Mouse (Mus musculus) urinary bladder, postnatal 10 days (tissue): ENCODE results near the gene Pax8.

Experiments
- DNase-seq: peaks from one replicate; pipeline ENCODE4 v3.0.0; 2022; ENCODE audit warnings: low spot score

The Pax8 gene

DNA sequence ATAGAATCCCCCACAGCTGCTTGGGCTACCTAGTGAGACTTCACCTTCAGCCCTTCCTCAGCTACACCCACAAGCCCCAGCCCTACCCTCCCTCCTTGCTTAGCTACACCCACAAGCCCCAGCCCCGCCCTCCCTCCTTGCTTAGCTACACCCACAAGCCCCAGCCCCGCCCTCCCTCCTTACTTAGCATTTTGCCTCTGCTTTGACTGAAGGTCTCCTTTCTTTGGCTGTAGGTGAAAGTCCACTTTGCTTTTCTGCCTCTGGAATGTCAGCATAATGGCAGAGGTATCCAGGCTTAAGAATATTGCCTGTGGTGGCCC, 14.6 kb downstream of the Pax8 start:
- DNase-seq = no peak

DNA sequence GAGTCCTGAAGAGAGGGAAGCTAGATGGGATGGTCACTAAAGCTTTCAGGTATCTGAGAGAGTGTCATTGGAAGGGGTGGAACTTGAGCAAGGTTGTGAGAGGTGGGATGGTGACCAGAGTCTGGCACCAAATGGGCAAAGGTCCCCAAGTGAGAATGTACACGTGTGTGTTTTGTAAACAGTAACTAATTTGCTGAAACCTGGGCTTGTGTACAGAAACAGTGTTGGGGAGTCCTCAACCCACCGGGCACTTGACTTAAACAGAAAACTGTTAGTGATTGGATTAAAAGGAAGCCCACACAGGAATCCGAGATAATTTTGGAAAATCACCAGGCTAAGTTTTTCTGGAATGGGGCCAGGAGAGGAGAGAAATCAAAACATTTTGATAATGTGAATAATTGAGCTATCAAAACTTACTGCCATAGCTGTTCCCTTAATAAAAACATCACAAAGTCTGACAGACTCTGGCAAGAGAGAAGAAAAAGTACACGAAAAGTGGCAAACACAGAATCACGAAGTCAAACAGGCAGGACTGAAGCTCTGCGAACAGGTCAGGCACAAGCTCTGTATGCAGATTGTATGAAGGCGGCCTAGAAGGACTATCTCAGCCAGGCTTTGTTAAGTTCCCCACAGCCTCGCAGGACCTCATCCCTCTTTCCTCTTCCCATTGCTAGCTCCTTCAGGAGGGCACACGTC, 15.1 kb downstream of the Pax8 start:
- no peak for DNase-seq

DNA sequence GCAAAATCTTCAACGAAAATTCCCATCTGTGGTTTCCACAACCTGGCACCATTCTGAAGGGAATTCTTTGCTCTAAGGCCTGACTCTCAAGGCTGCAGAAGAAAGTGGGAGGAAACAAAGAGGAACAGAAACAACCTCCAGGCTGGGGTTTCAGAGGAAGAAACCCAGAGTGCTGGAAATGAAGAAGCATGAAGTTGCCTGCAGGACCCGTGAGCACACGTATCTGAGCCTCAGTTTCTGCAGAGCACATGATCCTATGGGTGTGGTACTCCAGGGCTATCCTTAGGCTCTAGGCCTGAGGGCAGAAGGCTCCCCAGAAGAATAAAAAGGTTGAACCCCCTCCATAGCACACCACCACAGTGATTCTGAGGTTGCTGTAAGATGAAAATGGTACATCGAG, 18.6 kb downstream of the Pax8 start:
- DNase-seq = no peak

DNA sequence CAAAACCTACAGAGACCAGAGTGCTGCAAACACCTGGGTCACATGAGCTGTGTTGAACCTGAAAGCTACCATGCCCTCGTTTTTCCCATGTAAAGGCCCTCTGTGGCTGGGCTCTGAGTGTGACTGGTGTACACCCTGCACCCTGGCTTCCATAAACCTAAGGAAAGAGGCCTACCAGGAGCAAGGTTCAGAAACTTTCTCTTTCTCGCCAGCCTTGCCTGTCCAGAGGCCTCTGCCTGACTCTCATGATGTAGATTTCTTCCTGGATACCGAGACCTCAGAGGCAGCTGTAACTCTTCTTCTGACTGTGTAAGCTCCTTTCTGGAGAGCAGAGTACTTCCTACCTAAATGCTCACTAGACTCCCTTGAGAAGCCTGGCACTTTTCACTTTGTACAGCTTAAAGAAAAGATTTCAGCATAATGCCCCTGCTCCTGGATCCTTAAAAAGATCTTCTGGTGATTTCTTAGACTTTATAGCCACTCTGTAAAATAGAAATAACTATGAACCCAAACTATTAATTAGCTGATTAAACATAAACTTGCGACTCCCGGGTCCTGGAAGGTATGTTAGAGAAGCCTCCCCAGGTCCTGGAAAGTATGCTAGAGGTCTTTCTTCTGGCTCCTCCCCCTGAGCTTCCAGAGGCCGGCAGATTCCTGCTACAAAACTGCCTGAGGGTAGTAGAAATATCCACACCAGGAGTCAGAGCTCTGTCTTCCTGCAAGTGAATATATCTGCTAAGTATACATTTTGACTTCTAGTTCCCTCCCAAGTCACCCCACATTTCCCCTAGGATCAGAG, 20.1 kb downstream of the Pax8 start:
- DNase-seq = no peak

DNA sequence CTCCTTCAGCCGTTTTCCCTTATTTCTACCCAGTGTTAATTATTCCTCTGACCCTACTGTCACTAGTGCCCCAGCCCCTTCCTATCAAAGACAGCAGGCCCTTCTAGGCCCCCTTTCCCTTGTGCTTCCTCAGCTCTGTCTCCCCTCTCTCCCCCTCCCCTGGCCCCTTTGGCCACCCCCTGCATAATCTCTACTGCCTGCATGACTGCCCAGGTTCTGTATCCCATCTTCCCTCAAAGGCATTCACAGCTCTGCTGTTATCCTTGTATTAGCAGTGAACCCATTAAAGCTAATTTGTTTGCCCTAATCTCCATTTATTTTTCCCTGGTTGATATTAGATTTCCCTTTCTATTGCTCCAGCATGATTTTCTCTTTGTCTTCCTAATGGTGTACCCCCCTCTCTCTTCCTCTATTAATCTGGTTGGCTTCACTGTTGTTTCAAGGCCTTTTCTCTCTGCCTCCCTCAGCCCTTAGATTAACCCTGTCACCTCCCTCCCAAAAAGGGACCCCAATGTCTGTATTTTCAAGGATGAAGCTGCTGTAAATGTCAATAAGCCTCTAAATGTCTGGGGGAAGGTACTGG, 20.9 kb downstream of the Pax8 start:
- DNase-seq = no peak

DNA sequence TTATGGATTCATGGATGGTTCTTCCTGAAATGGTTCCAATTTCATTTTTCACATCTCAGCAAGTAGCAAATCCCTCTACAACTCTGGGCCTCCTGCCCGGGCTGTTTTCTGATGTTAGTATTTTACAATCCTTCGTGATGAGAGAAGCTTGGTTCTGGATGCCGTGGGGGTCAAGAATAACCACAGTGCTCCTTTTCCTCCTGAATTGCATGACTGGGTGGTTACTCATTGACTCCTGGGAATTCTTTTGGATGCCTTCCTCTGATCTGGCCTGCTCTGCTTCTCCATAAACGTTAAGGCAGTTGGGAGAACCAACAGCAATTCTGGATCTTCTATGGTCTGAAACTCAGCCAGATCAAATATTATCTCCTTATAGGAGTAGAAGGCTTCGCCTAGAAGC, 22.2 kb downstream of the Pax8 start:
- DNase-seq = no peak

DNA sequence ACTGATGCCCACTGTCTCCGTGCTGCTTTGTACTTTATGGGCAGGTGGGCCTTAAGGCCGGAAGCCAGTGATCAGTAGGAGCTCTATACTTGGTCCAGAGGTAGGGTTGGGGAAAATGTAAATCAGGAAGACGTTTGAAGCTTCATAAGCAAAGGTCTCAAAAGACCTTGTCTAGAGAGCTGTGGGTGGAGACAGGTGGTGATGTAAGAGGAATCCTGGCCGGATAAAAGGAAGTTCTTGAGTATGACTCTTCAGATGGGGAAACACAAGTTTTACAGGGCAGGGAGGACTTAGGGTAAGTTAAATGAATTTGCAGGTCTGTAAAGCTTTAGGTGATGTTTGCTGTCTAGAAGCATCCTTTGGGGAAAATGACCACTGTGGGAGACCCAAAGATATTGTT, 26.3 kb downstream of the Pax8 start:
- no peak for DNase-seq

DNA sequence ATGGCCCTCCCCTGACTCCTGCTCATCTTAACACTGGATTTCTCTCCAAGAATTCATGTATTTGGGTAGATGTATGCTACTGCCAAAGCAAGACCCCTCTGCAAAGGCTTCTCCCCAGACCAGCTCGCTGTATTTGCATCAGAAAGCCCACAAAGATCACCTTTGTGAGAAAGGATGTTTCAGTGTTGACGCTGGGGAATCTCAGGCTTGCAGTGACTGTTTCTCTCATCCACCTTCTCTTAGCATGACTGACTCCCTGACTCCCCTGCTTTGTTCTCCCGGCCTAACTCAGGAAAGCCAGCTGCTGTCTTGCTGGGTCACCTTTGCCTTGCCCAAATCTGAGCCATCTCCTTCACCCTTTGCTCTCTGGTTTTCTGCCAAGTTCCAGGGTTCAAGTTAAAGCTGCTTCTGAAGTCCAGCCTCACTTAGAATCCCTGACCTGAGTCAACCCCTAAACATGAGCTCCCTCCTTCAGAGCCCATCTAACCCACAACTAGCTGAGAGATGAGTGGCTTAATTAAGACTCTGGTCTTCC, 32.1 kb downstream of the Pax8 start:
- no peak for DNase-seq

DNA sequence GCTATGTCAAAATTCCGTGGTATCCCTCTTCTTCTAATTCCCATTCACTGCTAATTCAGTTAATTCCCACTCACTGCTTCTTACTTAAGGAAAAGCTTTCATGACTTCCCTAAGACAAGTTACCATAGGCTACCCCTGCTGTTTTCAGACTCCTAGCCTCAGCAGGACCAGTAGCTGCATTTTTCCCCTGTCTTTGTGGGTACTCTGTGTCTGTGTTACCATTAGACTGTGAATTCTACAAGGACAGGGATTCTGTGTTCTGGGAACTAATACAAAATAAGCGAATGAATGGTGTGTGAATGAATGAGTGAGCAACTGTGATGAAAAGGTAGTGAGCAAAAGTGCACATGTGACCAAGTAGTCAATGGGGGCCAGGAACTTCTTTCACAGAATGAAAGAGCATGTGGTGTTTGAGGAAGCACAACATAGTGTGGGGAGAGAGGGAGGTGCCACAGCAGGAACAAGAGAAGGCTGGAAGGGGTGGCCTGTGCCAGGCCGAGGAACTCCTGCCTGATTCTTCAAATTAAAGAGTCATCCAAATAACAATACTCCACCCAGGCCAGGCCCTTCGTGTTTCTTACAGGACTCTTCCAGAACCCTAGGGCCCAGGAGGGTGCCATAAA, 33.0 kb downstream of the Pax8 start:
- DNase-seq = no peak

DNA sequence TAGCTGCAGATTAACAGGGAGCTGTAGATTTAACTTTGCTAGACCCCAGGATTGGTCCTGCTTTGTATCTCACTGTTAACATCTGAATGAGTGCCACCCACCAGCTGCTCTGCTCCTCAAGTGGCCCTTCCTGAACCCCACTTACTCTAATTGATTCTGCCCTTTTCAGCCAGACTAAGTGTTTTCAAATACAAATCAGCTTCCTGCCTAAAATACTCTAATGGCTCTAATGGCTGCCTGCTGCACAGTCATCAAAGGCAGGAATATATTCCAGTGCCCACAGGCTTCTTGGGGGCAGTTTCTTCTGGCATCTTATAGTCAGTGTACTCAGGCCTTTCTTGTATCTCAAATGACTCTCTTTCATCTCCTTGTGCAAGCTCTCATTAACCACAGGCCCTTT, 33.5 kb downstream of the Pax8 start:
- DNase-seq = no peak

DNA sequence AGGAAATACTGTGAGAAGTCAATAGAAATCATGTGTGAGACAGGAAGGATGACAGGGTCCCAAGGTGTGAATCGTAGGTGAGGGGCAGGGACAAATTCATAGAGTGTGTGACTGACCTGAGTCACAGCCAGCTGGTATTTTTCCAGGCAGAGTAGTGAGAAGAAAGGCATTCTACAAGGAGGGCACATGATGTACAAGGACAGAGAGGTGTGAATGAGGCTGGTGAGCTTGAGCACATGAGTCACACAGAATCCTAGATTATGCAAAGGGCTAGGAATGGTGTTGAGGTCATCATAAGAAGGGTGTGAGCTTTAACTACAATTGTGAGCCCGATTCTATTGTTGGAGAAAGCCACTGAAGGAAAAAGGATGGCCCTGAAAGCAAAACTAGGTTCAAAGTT, 35.3 kb downstream of the Pax8 start:
- DNase-seq = no peak

DNA sequence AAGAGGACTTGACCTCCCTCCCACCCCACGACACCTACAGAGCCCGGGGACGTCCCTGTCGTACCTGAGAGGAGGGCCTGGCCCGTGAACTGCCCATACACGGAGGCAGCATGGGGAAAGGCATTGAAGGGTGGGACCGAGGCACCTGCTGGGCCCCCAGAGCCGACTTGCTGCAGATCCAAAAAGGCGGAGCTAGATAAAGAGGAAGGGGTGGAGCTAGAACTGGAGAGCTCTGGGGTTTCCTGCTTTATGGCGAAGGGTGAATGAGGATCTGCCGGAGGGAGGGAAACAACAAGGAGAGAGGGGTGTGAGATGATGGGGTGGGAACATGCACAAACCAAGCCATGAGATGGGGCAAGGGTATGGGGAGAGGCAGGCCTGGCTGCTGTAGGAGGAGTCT, 39.7 kb downstream of the Pax8 start:
- no peak for DNase-seq

DNA sequence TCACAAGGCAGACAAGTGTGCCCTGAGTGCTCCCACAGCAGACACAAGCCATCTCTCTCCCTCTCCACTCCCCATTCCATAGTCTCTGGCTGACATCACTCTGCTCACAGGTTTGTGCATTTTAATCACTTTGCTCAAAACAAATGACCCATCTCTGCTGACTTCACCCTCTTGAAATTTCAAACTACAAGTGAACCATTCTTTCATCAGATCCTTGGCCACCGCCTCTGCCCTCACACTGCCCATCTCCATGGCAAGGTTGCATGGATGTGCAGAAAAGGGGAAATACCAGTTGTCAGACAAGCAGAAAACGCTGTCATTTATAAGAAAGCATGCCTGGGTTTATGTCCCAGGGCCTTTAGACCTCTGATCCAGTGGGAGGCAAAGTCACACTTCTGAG, 40.7 kb downstream of the Pax8 start:
- no peak for DNase-seq

DNA sequence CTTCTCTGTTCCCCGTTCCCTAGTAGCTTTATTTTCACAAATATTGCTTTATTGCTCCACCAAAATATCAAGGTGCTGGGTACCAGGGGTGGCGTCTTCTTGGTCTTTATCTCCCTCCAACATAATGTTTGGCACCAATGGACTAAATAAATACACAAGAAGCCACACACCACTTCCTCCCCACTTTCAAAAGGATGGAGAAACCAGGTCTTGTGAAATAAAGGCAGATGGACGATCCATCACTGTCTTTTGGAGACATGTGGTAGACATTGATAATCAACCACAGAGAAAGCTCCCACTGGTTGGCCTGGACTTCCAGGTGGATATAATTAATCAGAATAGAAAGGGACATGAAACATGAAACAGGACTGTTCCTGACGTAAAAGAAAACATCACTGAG, 45.6 kb downstream of the Pax8 start:
- DNase-seq = no peak

DNA sequence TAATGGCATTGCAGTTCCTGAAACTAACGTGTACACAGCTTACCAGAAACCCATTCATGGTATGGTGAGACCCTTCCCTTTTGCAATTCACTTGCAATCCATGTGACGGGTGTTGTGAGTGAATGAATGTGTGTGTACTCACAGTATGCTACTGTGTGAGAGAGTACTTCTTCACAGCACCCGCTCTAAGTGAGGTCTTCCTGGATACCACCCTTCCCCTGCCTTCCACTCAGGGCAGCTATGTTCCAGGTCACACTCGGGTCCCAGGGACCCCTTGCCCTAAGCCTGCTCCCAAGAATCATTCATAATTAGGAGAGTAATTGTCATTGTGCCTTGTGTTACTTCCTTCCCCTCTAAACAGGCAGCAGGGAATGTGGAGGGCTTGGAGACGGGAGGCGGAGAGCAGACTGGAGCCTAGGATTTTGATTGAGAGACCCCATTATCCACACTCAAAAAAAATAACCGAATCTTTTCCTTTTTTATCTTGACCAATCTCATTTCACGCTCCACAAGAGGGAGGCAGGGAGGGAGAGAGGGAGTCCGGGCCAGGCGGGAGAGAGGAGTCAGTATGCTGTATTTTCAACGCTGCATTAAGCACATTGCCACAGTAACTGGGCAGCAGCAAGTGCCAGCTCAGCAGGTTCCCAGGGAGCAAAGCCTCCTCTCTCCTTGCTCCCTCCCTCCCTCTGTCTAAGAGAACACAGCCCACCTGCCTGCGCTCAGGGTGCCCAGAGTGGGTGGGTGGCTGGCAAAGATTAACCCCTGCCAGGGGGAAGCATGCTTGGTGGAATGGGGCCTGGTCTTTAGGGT, 47.3 kb downstream of the Pax8 start:
- DNase-seq = no peak

DNA sequence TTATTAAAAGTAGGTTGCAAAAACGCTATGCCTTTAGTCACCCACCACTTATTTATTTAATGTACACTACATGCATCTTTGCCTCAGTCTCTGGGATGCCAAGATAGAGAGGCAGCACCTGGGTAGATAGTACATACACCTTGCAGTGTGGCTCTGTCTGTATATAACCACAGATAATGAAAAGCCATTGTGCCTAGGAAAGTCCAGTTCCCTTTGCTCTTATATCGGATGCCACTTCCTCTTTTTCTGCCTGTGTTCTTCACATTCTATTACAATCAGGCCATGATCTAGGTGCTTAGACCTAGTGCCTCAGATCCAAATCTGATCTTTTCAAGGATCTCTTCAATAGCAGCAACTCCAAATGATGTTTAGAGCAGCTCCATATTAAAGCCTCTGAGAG, 49.8 kb downstream of the Pax8 start:
- DNase-seq = no peak

DNA sequence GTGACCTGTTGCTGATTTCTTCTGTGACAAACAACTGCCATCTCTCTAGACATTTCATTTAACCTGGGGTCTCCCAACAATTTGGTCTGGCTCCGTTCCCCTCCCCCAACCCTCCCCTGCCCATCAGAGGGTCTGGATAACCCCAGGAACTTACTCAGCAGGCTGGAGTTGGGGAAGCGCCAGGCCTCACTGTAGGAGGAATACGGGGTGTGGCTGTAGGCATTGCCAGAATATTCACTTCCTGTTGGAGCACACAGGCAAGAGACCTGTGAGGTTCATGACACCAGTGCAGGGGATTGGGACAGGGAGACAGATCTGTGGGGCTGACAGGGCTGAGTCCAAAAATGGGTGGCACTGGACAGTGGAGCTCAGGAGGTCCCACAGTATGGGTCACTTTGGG, 52.6 kb downstream of the Pax8 start:
- DNase-seq = no peak

DNA sequence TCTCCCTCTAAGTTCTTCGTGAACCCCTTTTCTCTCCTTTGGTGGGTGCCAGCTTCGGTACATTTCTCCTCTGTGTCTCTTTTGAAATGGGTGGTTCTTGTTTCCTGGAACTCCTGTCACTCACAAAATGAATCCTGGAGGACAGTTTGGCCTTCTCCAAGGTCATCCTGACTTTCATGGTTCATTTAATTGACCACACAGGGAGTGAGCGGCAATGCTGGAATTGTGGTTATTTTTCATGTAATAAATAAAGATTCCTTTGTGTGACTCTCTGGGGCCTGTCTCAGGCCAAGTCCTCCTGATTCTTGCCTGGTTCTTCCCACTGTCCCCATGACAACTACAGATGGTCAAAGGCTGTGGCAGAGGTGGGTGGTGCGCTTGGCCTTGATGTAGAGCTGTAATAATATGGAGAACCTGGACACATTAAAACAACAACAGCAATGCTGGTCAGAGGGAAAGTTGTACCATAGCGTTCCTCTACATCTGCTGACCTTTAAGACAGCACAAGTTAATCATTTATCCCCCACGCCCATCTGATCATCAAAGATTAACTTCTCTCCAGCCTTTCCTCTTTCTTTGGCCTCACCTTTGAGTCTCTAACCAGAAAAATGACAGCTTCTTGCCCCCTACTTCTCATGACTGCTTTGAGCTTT, 54.1 kb downstream of the Pax8 start:
- DNase-seq = no peak

DNA sequence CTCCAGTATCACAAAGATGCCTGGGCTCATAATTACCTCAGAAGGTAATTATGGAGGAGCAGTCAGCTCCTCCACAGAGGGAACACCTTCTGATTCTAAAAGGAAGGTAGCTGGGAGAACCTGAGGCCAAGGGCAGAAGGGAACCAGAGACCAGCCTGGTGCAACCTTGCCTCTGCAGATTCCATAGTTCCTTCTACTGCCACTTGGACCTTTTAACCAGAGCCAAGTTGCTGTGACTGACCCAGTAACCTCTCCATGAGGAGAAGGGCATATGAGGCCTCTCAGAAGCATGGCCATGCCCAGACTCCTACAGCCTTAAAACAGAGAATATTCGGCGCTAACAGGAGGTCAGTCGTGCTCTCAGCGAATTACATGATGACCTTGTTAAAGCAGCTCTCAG, 57.8 kb downstream of the Pax8 start:
- DNase-seq = no peak

DNA sequence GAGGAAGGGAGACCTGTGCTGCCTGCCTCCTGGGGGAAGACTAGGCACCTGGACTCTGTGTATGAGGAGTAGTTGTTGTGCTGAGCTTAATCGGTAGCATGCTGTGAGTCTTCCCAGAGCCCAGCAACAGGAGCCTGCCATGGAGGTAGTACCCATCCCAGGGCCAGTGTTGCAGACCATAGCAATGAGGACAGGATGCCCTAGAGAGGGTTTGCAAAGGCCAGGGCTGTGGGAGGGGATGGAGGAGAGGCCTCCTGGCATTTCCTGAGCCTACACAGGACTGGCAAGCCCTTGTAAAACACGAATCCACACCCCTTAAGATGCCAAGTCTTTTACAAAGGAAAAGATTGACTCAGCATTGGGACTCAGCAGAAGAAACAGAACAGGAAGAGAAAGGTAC, 58.3 kb downstream of the Pax8 start:
- DNase-seq = no peak

DNA sequence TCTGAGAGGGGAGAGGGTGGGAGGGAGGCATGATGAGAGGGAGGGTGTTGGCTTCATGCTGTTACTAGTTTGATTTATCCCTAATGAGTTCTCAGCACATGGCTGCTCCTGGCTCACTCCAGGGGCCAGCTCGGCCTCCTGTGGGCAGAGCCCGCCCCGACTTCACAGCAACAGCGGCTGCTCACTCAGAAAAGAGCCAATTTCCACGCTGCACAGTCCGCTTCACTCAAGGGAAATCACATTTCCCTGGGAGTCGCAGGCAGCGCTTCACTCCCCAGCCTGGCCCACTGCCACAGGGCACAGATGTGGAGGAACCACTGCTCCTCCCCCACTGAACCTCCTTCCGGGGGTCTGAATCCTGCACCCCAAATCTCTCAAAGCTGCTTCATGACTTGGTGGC, 58.7 kb downstream of the Pax8 start:
- DNase-seq = no peak

DNA sequence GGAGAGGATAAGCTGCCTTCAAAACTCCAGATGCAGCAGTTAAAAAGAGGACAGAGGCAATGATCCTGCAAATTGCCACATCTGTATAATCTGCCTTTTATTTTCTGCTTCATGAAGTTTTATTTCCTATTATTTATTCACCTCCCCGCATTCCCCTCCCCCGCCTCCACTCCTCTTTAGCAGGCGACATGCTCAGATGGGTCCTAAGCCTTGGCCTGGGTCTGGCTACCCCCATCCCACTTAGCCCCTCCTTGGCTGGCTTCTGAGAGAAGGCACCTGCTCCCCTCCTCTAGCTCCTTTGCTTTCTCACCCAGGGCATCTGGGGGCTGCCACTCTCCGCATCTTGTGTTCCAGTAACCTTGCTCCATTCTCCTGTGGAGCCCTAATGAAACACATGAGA, 61.7 kb downstream of the Pax8 start:
- DNase-seq = no peak
